Mouse (Mus musculus) midbrain, embryonic 14.5 days (tissue): Measurements from ENCODE around the gene Cdk2. TPM values are rescaled to one million over a fixed set of nuclear protein-coding genes. Genes with fewer than 3 reads are reported as not detected.

Source experiments
- ATAC-seq: fragments of 200-750 bp; cut with Nextera tagmentation; 2 replicates; pipeline ENCODE4 v1.8.0; 2017; ENCODE audit warnings: moderate number of reproducible peaks, moderate library complexity; ENCODE audit not compliant: low FRiP score, low TSS enrichment
- DNase-seq: peaks from one replicate; pipeline ENCODE4 v3.0.0-alpha.2; 2015
- H3K27ac ChIP-seq: fragments of 300-500 bp; sonication (generic); replicated peaks from 2 replicates; pipeline ENCODE4 v1.5.1; 2014; ENCODE audit warnings: mild to moderate bottlenecking, low read depth, low read length, moderate library complexity
- H3K27me3 ChIP-seq: fragments of 300-500 bp; sonication (generic); 2 replicates; pipeline ENCODE4 v1.6.1; 2014; ENCODE audit warnings: low read length, control low read depth, mixed read lengths; ENCODE audit not compliant: control insufficient read depth, insufficient read depth
- H3K36me3 ChIP-seq: fragments of 300-500 bp; sonication (generic); 2 replicates; pipeline ENCODE4 v1.6.1; 2014; ENCODE audit warnings: low read length, control low read depth; ENCODE audit not compliant: control insufficient read depth, insufficient read depth
- H3K4me1 ChIP-seq: fragments of 300-500 bp; sonication (generic); 2 replicates; pipeline ENCODE4 v1.6.1; 2014; ENCODE audit warnings: mild to moderate bottlenecking, antibody characterized with exemption, low read length, control low read depth; ENCODE audit not compliant: control insufficient read depth, insufficient read depth
- H3K4me2 ChIP-seq: fragments of 300-500 bp; sonication (generic); 2 replicates; pipeline ENCODE4 v1.6.1; 2014; ENCODE audit warnings: mild to moderate bottlenecking, low read length, moderate library complexity
- H3K4me3 ChIP-seq: fragments of 300-500 bp; sonication (generic); replicated peaks from 2 replicates; pipeline ENCODE4 v1.5.1; 2014; ENCODE audit warnings: low read depth, low read length
- H3K9ac ChIP-seq: fragments of 300-500 bp; sonication (generic); replicated peaks from 2 replicates; pipeline ENCODE4 v1.6.1; 2014; ENCODE audit warnings: mild to moderate bottlenecking, low read length, moderate library complexity
- H3K9me3 ChIP-seq: fragments of 300-500 bp; sonication (generic); 2 replicates; pipeline ENCODE4 v1.6.1; 2016; ENCODE audit warnings: low read length, control low read depth, mixed read lengths; ENCODE audit not compliant: control insufficient read depth
- WGBS: fragments of 180-500 bp; shearing (Covaris S2); extraction: QIAGEN DNeasy Blood & Tissue Kit; methylation state at CpG from one replicate; pipeline ENCODE4 v1.1.7; 2014; 5-methylcytosine and 5-hydroxymethylcytosine counted together
- polyA plus RNA-seq: library from polyadenylated mRNA; unstranded; fragments of >200 nt; fragmentation: Nextera tagmentation; extraction: Ambion mirVana; gene quantifications from 2 replicates; pipeline ENCODE4 v1.2.1, GENCODE M21; 2014

Gene Cdk2
- 13.2 and 24.2 TPM in 2 replicates for polyA plus RNA-seq

DNA sequence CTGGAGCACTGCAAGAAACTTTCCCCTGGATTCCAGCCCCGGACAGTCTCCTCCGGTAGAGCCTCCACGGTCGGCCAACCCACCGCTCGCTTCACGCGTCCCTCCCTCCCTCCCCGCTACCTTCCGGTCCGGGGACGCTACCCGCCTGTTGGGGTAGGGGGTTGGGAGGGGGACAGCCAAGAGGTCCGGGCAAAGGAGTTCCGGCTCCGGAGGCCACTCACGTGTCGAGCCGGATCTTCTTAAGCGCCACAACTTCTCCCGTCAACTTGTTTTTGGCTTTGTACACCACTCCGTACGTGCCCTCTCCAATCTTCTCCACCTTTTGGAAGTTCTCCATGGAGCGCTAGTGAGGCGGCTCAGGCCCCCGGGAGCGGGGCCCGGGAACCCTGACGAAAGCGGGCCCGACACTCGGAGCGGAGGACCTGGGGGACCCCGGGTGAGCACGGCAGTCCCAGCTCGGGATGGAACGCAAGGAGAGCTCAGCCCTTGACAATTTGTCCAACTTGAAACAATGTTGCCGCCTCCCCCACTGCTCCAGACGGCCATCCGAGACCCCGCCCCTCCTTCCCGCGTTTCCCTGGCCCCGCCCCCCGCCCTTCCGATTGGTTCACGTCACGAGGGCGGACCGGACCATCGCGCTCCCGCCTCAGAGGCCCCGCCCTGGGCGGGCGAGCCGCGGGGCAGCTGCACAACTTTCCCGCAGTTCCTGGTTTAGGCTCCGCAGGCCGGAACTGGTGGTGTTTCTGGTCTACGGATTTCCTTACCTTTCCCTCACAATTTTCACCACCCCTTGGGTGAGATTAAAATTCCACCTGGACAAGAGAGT, at the start of gene Cdk2:
Gene Cdk2 (minus strand): TSS at position 541 of the 826 bp plus-strand sequence.
- Histone ChIP-seq H3K9ac (peak within 1 kb of the TSS; percentile 46; the same call in 1 of the 2 replicates), H3K9me3 (no peaks in the 10 kb centered on the region), H3K4me3 (peak within 1 kb of the TSS; percentile 67), H3K4me1 (peaks cover 9% of the 10 kb centered on the region; the same call in 1 of the 2 replicates), H3K27me3 (no peaks in the 10 kb centered on the region), H3K36me3 (no peaks in the 10 kb centered on the region), H3K27ac (peak within 1 kb of the TSS; percentile 63; the same call in 1 of the 2 replicates), H3K4me2 (peak within 1 kb of the TSS; percentile 93)
- ATAC-seq (peak; percentile 94), DNase-seq (peak; percentile 95)
- WGBS: under 1% methylated on average over 61 of the region's 62 CpGs

DNA sequence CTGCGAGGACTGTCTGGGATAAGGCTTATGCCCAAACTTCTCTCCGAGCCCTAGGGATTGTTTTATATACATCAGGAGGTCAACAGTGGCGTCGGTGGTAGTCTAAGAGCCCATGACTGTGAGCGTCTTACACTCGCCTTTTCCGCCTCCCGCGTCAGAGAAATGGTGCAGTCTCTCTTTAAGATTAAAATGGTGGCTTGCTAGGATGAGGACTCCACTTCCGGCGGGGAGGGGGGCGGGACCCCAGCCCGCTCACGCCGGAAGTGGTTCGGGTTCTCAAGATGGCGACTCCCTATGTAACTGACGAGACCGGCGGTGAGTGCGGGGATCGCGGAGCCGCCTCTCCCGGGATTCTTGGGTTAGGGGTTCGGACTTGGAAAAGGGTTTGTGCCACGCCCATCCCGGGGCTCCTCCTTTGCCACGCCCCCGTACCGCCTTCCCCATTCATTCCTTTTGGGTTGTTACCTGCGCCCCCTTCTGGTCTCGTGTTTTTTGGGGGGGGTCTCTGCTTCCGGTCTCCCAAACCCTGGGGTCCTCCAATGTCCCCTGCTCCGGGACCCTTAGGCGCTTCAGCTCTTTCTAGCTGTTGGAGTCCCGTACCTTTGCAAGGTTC, 43.5 kb upstream of the Cdk2 start:
- Histone ChIP-seq H3K27me3 (peaks cover 20% of the 10 kb centered on the region; the same call in 1 of the 2 replicates), H3K9me3 (no peaks in the 10 kb centered on the region), H3K9ac (peak overlapping the region; percentile 81), H3K27ac (peak overlapping the region; percentile 92), H3K4me1 (peaks cover 37% of the 10 kb centered on the region), H3K36me3 (0 out of 2 replicates have a peak, but pooled peaks cover 7% of the 10 kb centered on the region), H3K4me3 (peak overlapping the region; percentile 52), H3K4me2 (peak overlapping the region; percentile 94)
- ATAC-seq: peak; percentile 94
- under 1% methylated on average over 37 of the region's 37 CpGs for WGBS
- peak; percentile 96 for DNase-seq

DNA sequence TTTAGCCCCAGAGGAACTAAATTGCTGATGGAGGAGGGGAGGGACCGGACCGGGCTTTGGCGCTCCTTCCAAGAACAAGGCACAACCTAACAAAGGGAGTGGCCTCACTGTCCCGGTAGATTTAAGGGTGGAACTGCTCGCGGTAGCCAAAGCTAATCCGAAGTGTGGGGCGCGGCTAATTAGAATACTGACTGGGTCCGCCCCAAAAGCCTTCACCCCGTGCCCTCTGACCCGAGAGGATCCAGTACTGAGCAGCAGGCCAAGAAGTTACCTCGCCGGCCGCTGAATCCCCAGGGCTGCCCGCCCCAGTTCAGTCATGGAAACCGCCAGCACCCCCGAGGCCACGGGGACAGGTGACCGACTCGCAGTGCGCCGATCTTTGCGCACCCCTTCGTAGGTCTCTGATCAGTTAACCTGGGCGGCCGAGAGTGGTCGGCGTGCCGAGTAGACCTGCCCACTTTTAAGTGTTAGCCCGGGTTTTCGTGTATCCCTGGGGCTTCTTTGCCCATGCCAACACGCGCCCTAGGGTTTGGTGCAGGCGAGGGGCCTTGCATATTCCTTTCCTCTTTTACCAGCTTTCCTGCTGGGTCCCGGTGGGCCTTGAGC, 42.9 kb upstream of the Cdk2 start, which contains the start of gene Pym1:
Gene Pym1 (plus strand): TSS at position 244 of the 606 bp plus-strand sequence.
- H3K4me1 ChIP-seq: peaks cover 43% of the 10 kb centered on the region
- H3K4me2 ChIP-seq: peak within 1 kb of the TSS; percentile 94
- WGBS: under 1% methylated on average over 36 of the region's 36 CpGs
- peak within 1 kb of the TSS; percentile 92 for H3K27ac ChIP-seq
- peak within 1 kb of the TSS; percentile 52 for H3K4me3 ChIP-seq
- ATAC-seq (peak; percentile 50), DNase-seq (peak; percentile 54)
- H3K9ac ChIP-seq: peak within 1 kb of the TSS; percentile 81
- 0 out of 2 replicates have a peak, but pooled peaks cover 4% of the 10 kb centered on the region for H3K36me3 ChIP-seq
- peaks cover 26% of the 10 kb centered on the region for H3K27me3 ChIP-seq
- H3K9me3 ChIP-seq: no peaks in the 10 kb centered on the region

DNA sequence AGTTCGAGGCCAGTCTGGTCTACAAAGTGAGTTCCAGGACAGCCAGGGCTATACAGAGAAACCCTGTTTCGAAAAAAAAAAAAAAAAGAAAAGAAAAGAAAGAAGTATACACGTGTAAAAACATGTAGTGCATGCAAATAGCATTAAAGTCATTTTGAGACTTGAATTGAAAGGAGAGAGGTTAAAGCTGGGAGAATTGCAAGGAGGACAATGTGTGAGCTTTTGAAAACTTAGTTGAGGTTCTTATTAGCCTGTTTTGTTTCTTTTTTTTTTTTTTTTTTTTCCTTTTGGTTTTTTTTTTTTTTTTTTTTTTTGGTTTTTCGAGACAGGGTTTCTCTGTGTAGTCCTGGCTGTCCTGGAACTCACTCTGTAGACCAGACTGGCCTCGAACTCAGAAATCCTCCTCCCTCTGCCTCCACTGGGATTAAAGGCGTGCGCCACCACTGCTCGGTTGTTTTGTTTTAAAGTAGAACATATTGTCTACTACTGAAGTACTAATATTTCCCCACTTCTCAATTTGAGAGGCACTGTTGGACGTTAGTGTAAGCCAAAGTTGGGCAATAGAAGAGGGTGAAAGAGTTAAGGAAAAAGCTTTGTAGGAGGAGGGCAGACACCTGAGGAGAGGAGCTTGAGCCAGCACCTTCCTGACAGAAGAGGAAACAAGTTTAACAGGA, 42.3 kb upstream of the Cdk2 start:
- H3K4me3 ChIP-seq: peak overlapping the region; percentile 52
- 0 out of 2 replicates have a peak, but pooled peaks cover 3% of the 10 kb centered on the region for H3K36me3 ChIP-seq
- H3K4me1 ChIP-seq: peaks cover 44% of the 10 kb centered on the region
- no peaks in the 10 kb centered on the region for H3K9me3 ChIP-seq
- WGBS: 47% methylated on average over 9 of the region's 9 CpGs
- ATAC-seq (no peak), DNase-seq (no peak)
- H3K27me3 ChIP-seq: peaks cover 32% of the 10 kb centered on the region
- H3K9ac ChIP-seq: peak overlapping the region; percentile 81
- H3K27ac ChIP-seq: peak overlapping the region; percentile 92; the same call in 1 of the 2 replicates
- peak overlapping the region; percentile 94 for H3K4me2 ChIP-seq

DNA sequence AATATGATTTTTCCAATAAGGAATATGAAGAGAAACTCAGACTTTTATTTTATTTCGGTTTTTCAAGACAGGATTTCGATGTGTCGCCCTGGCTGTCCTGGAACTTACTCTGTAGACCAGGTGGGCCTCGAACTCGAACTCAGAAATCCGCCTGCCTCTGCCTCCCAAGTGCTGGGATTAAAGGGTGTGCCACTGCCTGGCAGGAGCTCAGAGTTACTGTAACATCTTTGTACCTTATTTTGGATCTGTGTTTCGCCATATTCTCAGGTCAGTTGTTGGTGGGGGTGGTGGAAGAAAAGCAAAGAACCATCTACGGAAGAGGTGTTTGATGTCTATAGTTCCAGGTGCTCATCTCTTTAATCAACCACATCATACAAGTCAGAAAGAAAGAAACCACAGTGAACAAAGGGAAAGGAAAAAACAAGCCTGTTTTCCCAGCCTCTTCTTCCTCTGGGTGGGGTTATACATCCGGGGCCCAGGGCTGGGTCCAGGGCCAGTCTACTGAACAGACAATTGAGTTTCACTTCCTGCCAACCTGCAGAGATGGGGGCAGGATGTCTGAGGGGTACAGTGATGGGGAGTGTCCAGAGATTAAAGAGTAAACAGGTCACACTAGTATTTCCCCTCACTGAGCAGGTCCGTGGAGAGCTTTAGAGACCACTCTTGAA, 41.2 kb upstream of the Cdk2 start:
- ATAC-seq: no peak
- Histone ChIP-seq H3K9me3 (no peaks in the 10 kb centered on the region), H3K27me3 (peaks cover 39% of the 10 kb centered on the region), H3K9ac (no peak overlapping the region), H3K27ac (no peak overlapping the region), H3K4me1 (peaks cover 44% of the 10 kb centered on the region), H3K4me2 (no peak overlapping the region), H3K4me3 (no peak overlapping the region), H3K36me3 (0 out of 2 replicates have a peak, but pooled peaks cover 3% of the 10 kb centered on the region)
- DNase-seq: no peak
- 94% methylated on average over 10 of the region's 10 CpGs for WGBS

DNA sequence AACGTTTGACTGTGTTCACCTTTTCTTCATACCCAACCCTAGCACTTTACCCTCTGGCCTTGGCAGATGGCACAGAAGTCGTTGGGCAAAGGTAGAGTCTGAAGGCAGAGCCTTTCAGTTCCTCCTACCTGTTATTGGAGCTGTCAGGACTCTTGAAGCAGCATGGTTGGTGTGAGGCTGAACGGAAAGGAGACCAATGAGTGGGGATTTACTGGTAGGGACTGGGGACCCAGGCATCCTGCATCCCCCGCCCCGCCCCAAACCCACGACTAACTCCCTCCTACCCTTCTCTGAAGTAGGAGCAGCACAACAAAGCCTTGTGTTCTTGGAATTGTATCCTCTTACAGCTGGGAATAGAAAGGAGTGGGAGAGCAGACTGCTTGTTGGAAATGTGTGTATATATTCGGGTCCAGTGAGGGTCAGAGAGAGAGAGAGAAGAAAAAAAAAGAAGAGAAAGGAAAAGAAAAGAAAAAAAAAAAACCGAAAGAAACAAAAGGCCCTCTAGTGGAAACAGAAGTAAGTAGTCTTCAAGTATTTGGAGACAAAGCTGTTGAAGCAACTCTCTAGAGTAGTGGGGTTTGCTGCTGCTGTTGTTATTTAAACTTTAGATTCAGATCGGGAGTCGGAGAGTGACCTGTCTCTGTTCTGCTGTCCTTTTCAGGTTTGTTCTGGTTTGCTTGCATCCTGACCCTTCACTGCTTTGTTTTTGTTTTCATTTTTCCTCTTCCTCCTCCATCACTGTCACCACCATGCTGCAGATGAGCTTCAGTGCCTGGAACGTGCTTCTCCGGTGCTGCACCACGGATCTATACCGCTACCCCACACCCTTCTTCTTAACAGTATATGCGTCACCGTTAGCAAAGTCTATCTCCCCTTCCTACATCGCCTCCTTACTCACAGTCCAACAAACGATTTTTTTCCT, 40.1 kb upstream of the Cdk2 start, which contains the start of gene Dgka:
Gene Dgka (minus strand): TSS at position 176 of the 922 bp plus-strand sequence.
- H3K27ac ChIP-seq: no peak within 1 kb of the TSS
- ATAC-seq: no peak

DNA sequence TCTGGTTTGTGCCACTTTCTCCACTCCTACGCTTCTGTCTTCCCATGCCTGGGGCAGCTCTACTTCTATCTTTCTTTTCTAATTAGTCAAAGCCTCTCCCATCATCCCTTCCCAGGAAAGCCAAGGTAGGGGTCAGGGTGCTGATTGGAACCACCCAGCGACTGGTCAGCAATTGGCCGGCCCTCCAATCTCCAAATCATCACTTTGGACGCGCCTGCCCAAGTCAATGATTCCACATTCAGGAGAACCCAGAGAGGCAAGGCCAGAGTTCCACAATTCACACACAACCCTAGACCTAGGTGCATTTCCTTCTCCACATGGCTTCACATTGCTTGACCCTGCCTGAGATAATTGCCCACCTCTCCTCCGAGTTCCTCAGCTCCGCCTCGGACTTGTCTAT, 39.4 kb upstream of the Cdk2 start:
- Histone ChIP-seq H3K4me2 (peak overlapping the region; percentile 87), H3K36me3 (no peaks in the 10 kb centered on the region), H3K27ac (no peak overlapping the region), H3K9me3 (no peaks in the 10 kb centered on the region), H3K4me3 (peak overlapping the region; percentile 55), H3K27me3 (peaks cover 39% of the 10 kb centered on the region), H3K4me1 (peaks cover 31% of the 10 kb centered on the region), H3K9ac (peak overlapping the region; percentile 65)
- ATAC-seq (no peak), DNase-seq (no peak)
- WGBS: 18% methylated on average over 8 of the region's 8 CpGs

More for the DNA sequence above, 40.1 kb upstream of the Cdk2 start, which contains the start of gene Dgka:
- Histone ChIP-seq H3K9me3 (no peaks in the 10 kb centered on the region), H3K4me3 (peak within 1 kb of the TSS; percentile 55), H3K4me2 (peak within 1 kb of the TSS; percentile 87), H3K4me1 (peaks cover 39% of the 10 kb centered on the region), H3K27me3 (peaks cover 39% of the 10 kb centered on the region), H3K9ac (peak within 1 kb of the TSS; percentile 65), H3K36me3 (no peaks in the 10 kb centered on the region)
- no peak for DNase-seq
- 25% methylated on average over 18 of the region's 18 CpGs for WGBS
